Mouse (Mus musculus) megakaryocyte, embryonic 14.5 days (primary cell): ENCODE measurements around the gene Gm5901.

Experiments used
- FLI1 ChIP-seq: IDR thresholded peaks from 2 replicates; pipeline ENCODE4 v1.6.1; 2012; ENCODE audit warnings: low read length, inconsistent platforms, mixed read lengths
- GATA1 ChIP-seq: IDR thresholded peaks from 3 replicates; pipeline ENCODE4 v1.6.1; 2012; ENCODE audit warnings: mixed read lengths, low read length, inconsistent platforms, borderline replicate concordance

DNA sequence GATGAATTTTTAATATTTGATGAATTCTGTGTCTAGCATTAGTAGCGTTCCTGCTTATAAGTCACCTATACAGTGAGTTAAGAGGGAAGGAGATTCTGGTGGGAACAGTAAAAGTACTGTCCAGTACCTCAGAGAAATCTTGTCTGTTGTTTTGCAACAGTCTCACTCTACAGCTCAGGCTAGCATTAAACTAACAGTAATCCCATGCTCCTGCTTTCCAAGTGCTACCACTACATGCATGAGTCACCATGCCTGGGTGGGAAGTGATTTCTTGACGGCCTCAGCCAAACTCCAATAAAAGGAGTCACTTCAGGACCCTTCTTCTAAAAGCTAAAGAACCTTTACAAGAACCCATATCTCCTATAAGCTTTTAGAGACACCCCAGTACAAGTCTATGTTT, 13.1 kb upstream of the Gm5901 start:
- TF ChIP-seq GATA1 (no peak), FLI1 (no peak)
